Mouse (Mus musculus): Measurements from ENCODE around the gene Iqub.

- TF ChIP-seq CTCF (IDR thresholded peaks at IDR 0.05; ENCODE audit: low read depth, low read length) = no peak
- no peak for TF ChIP-seq POLR2A (IDR thresholded peaks at IDR 0.05; ENCODE audit: insufficient read depth, low read length)
- TF ChIP-seq EP300 (IDR thresholded peaks at IDR 0.05; ENCODE audit: insufficient read depth, low read depth, low read length) = no peak
Measured at GRCm38 (mm10) chr6:24516197-24516596, 1.3 kb upstream of the Iqub start.
